8 mouse cellular contexts compared by ENCODE assay signal in the genomic region with DNA sequence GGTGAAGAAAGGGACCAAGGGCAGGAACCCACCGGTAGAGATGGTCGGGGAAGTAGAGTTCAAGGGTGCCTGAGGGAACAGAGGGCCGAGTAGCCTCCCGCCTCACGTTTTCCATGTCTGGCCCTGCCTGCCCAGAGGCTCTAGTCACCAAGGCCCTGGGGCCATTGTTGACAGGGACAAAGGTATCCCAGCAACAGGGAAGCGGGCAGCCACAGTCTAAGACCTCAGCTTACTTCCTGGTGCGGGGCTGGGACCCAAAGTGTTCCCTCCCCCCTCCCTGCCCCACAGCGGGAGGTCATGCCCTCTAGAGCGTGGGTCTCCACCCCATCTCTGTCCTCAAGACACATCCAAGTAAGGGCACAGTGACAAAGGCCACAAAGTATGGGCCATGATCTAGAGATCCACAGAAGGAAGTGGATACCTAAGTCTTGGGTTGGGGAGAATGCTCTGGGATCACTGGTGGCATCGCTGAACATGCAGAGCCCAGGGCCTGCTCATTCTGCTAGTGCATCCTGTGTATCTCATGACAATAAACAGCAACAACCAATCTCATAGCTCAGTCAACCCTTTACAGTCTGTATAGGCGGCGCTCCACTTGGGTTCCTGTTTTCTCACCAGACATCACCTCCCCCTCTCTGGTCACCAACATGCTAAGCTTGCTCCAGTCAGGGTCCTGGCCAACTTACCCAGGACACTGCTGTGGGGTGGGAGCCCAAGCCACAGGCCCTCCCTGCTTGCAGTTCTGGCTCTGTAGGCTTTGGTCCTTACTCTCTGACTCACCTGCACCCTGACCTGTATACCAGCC. TPM values are rescaled to one million over a fixed set of nuclear protein-coding genes. Genes with fewer than 3 reads are reported as not detected.
DNase-seq lines count a peak whose midpoint lies in the region; ATAC-seq and TF ChIP-seq lines count a peak whose summit lies in the region.

A gene (minus strand): TSS at position 145 of the 805 bp plus-strand sequence.

- no peak for TF ChIP-seq POLR2A in thymus, adult 2 months (IDR thresholded peaks at IDR 0.05; ENCODE audit: control insufficient read depth, extremely low read depth, insufficient read depth, low read length, poor library complexity)
- no peak for TF ChIP-seq POLR2A in small intestine, adult 2 months (IDR thresholded peaks at IDR 0.05; ENCODE audit: low read depth, low read length)

- H3K9ac ChIP-seq in forebrain, embryonic 12.5 days: peak within 1 kb of the TSS; percentile 44
- no peak within 1 kb of the TSS for H3K9ac ChIP-seq in liver, embryonic 14.5 days (replicated peaks)

- no peaks in the 10 kb centered on the region for H3K9me3 ChIP-seq in forebrain, embryonic 12.5 days
- no peaks in the 10 kb centered on the region for H3K9me3 ChIP-seq in liver, embryonic 14.5 days (ENCODE audit: control insufficient read depth, low read length)

- TF ChIP-seq CTCF in thymus, adult 2 months (IDR thresholded peaks at IDR 0.05; ENCODE audit: borderline replicate concordance, control insufficient read depth, extremely low read depth, insufficient read depth, low read length, poor library complexity): no peak
- peak; percentile 2; the same call in 1 of the 2 replicates for TF ChIP-seq CTCF in liver, embryonic 14.5 days (IDR thresholded peaks at IDR 0.05; ENCODE audit: low read depth)
- no peak for TF ChIP-seq CTCF in small intestine, adult 2 months (IDR thresholded peaks at IDR 0.05; ENCODE audit: extremely low read depth, insufficient read length, insufficient replicate concordance, low read depth, low read length)

- peaks cover 35% of the 10 kb centered on the region for H3K36me3 ChIP-seq in thymus, adult 2 months (ENCODE audit: control insufficient read depth, insufficient read depth, low read length)
- H3K36me3 ChIP-seq in forebrain, embryonic 12.5 days (replicated peaks): peaks cover 48% of the 10 kb centered on the region
- H3K36me3 ChIP-seq in liver, embryonic 14.5 days (replicated peaks; ENCODE audit: control insufficient read depth, insufficient read depth, low read depth): peaks cover 70% of the 10 kb centered on the region
- peaks cover 42% of the 10 kb centered on the region for H3K36me3 ChIP-seq in small intestine, adult 2 months (ENCODE audit: control insufficient read depth, insufficient read depth, low read length)

- peak within 1 kb of the TSS; percentile 64 for H3K4me2 ChIP-seq in forebrain, embryonic 12.5 days
- H3K4me2 ChIP-seq in liver, embryonic 14.5 days (ENCODE audit: low read depth): peak within 1 kb of the TSS; percentile 82; the same call in 1 of the 2 replicates

- H3K27ac ChIP-seq in thymus, adult 2 months (ENCODE audit: control insufficient read depth, insufficient read depth, low read length): no peak within 1 kb of the TSS
- H3K27ac ChIP-seq in forebrain, embryonic 12.5 days: no peak within 1 kb of the TSS; the same call in 1 of the 2 replicates
- peak within 1 kb of the TSS; percentile 45 for H3K27ac ChIP-seq in liver, embryonic 14.5 days
- H3K27ac ChIP-seq in small intestine, adult 2 months (ENCODE audit: insufficient read depth, low read depth, low read length): peak within 1 kb of the TSS; percentile 89

- no peaks in the 10 kb centered on the region for H3K4me1 ChIP-seq in thymus, adult 2 months (replicated peaks; ENCODE audit: control insufficient read depth, insufficient read depth, low read length)
- peaks cover 51% of the 10 kb centered on the region for H3K4me1 ChIP-seq in forebrain, embryonic 12.5 days
- H3K4me1 ChIP-seq in liver, embryonic 14.5 days (replicated peaks; ENCODE audit: control insufficient read depth in 2 of 2, insufficient read depth in 2 of 2, low read length in 1 of 2): peaks cover 35 to 46% of the 10 kb centered on the region in 2 experiments
- peaks cover 47% of the 10 kb centered on the region for H3K4me1 ChIP-seq in small intestine, adult 2 months (ENCODE audit: control insufficient read depth, insufficient read depth, insufficient read length, low read length)

- ATAC-seq in forebrain, embryonic 12.5 days (ENCODE audit: low FRiP score): no peak
- no peak; the same call in 1 of the 2 replicates for ATAC-seq in liver, embryonic 14.5 days (ENCODE audit: insufficient read depth)

- TF ChIP-seq EP300 in liver, embryonic 14.5 days (IDR thresholded peaks at IDR 0.05; ENCODE audit: low read depth): no peak; the same call in 1 of the 2 replicates

- DNase-seq in thymus, adult 2 months: no peak
- DNase-seq in thymus, postnatal 36 days: no peak
- no peak for DNase-seq in liver, embryonic 14.5 days (ENCODE audit: low read depth in 3 of 3, low spot score in 3 of 3)
- DNase-seq in right cerebral cortex, postnatal 36 days (ENCODE audit: low spot score in 2 of 2): no peak
- no peak for DNase-seq in right cerebral cortex, postnatal 4 days
- no peak for DNase-seq in frontal cortex, postnatal 25 days (ENCODE audit: low spot score in 2 of 2)

- no peak within 1 kb of the TSS for H3K4me3 ChIP-seq in thymus, adult 2 months (ENCODE audit: control insufficient read depth, insufficient read depth, low read length)
- peak within 1 kb of the TSS; percentile 35 for H3K4me3 ChIP-seq in forebrain, embryonic 12.5 days (replicated peaks)
- H3K4me3 ChIP-seq in liver, embryonic 14.5 days (ENCODE audit: insufficient read depth in 1 of 2, low read depth in 2 of 2, low read length in 2 of 2): no peak within 1 kb of the TSS
- H3K4me3 ChIP-seq in small intestine, adult 2 months (ENCODE audit: low read depth, low read length): peak within 1 kb of the TSS; percentile 34

- no peaks in the 10 kb centered on the region for H3K27me3 ChIP-seq in thymus, adult 2 months (ENCODE audit: control insufficient read depth, insufficient read depth, low read length)
- H3K27me3 ChIP-seq in forebrain, embryonic 12.5 days: peaks cover 33% of the 10 kb centered on the region
- no peaks in the 10 kb centered on the region for H3K27me3 ChIP-seq in liver, embryonic 14.5 days (ENCODE audit: control insufficient read depth, insufficient read depth, low read length)
- H3K27me3 ChIP-seq in small intestine, adult 2 months (ENCODE audit: control insufficient read depth, insufficient read depth, low read length): no peaks in the 10 kb centered on the region

- 71% methylated on average over 12 of the region's 12 CpGs for WGBS in thymus, adult 2 months
- 18% methylated on average over 12 of the region's 12 CpGs for WGBS in forebrain, embryonic 12.5 days
- 28% methylated on average over 12 of the region's 12 CpGs for WGBS in liver, embryonic 14.5 days (ENCODE audit: insufficient replicate concordance)
- 40% methylated on average over 12 of the region's 12 CpGs for WGBS in small intestine, adult 2 months

RNA-seq across cellular contexts. Expression of the gene that starts here (rescaled TPM):
- polyA plus RNA-seq in thymus, adult 2 months (2012; rRNA removed): 12.7 TPM in 2 replicates
- 0.36 and 1.2 TPM in 2 replicates for polyA plus RNA-seq in forebrain, embryonic 12.5 days (2016; fragmentation: Nextera tagmentation; extraction: Ambion mirVana)
- 0.55 and 0.78 TPM in 2 replicates for polyA plus RNA-seq in liver, embryonic 14.5 days (2012; rRNA removed)
- polyA plus RNA-seq in liver, embryonic 14.5 days (2014; fragmentation: Nextera tagmentation; extraction: Ambion mirVana): 0.44 and 0.60 TPM in 2 replicates
- polyA plus RNA-seq in small intestine, adult 2 months (2012; rRNA removed): 7.4 and 20.5 TPM in 2 replicates

Comparison
In these comparisons a context has a peak if more than half of its experiments do, and no peak if none do; other contexts are left out.
1. H3K27ac ChIP-seq: peak in liver, embryonic 14.5 days (single experiment) and small intestine, adult 2 months (single experiment); none in thymus, adult 2 months (single experiment) and forebrain, embryonic 12.5 days (single experiment).
2. H3K4me3 ChIP-seq: peak in forebrain, embryonic 12.5 days (single experiment) and small intestine, adult 2 months (single experiment); none in thymus, adult 2 months (single experiment) and liver, embryonic 14.5 days (0 of 2).